Mouse (Mus musculus) CD4-positive, CD25-positive, alpha-beta regulatory T cell, adult 9 weeks (primary cell): Measurements from ENCODE around the gene Ifna14. TPM values are rescaled to one million over a fixed set of nuclear protein-coding genes. Genes with fewer than 3 reads are reported as not detected.

Experiments
- polyA plus RNA-seq: library from polyadenylated mRNA; unstranded; fragments of 100-300 nt; shearing (Covaris generic); gene quantifications from one replicate; pipeline ENCODE4 v1.2.1, GENCODE M21; 2017

Gene Ifna14
- not detected for polyA plus RNA-seq

DNA sequence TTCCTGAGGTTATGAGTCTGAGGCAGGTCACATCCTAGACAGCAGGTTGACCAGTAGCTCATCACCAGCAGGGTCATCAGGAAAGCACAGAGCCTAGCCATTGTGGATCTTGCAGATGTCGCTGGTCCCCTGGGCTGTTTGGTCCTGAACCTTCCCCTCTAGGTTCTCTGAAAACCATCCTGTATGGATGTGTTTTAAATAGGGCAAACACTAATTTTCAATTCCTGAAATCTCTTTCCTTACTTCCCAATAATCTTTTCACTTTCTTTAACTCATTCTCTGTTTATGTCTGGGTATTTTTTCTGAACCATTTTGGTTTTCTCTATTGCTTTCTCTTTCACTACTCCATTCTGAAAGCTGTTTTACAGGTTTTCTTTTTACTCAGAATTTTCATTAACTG lies at the start of gene Ifna14:
Ifna14 (minus strand) TSS at position 101 of the 400 bp plus-strand sequence.

GRCm38 (mm10) chr4:88603276-88603675 lies 31.7 kb upstream of the Ifna14 start, which contains the start of gene Ifna12:
Gene Ifna12 (minus strand): TSS chr4:88603376.

DNA sequence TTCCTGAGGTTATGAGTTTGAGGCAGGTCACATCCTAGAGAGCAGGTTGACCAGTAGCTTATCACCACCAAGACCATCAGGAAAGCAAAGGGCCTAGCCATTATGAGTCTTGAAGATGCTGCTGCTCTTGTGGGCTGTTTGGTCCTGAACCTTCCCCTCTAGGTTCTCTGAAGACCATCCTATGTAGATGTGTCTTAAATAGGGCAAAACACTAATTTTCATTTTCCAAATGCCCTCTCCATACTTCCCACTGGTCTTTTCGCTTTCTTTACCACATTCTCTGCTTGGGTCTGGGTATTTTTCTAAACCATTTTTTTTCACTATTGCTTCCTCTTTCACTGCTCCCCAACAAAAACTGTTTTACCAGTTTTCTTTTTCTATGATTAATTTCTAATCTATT lies 20.7 kb upstream of the Ifna14 start, which contains the start of gene Ifna9:
Ifna9 (minus strand) TSS at position 101 of the 400 bp plus-strand sequence.

GRCm38 (mm10) chr4:88558145-88558544 lies 13.5 kb downstream of the Ifna14 start, which contains the start of gene Ifna15:
Gene Ifna15 (minus strand): TSS chr4:88558245.

DNA sequence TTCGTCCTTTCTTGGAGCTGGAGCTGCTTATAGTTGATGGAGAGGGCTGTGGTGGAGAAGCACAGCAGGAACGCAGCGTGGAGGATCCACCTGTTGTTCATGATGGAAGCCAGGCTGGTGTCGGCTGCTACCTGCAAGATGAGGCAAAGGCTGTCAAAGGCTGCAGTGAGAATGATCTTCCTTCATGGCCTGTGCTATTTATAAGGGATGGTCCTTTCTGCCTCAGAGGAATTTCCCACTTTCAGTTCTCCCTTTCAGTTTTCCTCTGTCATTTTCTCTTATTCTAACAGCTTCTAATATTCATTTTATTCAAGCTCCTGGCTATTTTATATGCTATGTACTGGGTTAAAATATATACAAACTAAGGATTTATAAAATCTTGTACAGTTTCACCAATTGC lies 48.9 kb downstream of the Ifna14 start, which contains the start of gene Ifnb1:
Ifnb1 (minus strand) TSS at position 101 of the 400 bp plus-strand sequence.

Other genes starting within 250 kb of the Ifna14 start
- 0.46 TPM for gene Hacd4, start 132.9 kb downstream of the Ifna14 start, polyA plus RNA-seq
- not detected for gene Ifnb1, start 49.0 kb downstream of the Ifna14 start, polyA plus RNA-seq
- not detected for gene Ifna15, start 13.6 kb downstream of the Ifna14 start, polyA plus RNA-seq
- gene Ifna9, start 20.6 kb upstream of the Ifna14 start, polyA plus RNA-seq, result not detected
- gene Ifna12, start 31.6 kb upstream of the Ifna14 start, polyA plus RNA-seq, result not detected
- not detected for gene C87499, start 62.6 kb upstream of the Ifna14 start, polyA plus RNA-seq
- not detected for gene Ifna13, start 72.7 kb upstream of the Ifna14 start, polyA plus RNA-seq
- not detected for gene Ifna16, start 105.1 kb upstream of the Ifna14 start, polyA plus RNA-seq
- not detected for gene Ifna2, start 112.1 kb upstream of the Ifna14 start, polyA plus RNA-seq
- not detected for gene Ifnab, start 119.6 kb upstream of the Ifna14 start, polyA plus RNA-seq
- gene Gm26566, start 150.0 kb upstream of the Ifna14 start, polyA plus RNA-seq, result not detected
- 13.5 TPM for gene Klhl9, start 150.7 kb upstream of the Ifna14 start, polyA plus RNA-seq
- not detected for gene Gm13271, start 183.1 kb upstream of the Ifna14 start, polyA plus RNA-seq
- gene Gm13283, start 188.3 kb upstream of the Ifna14 start, polyA plus RNA-seq, result not detected
- not detected for gene Gm13290, start 202.0 kb upstream of the Ifna14 start, polyA plus RNA-seq
- gene Gm13289, start 205.1 kb upstream of the Ifna14 start, polyA plus RNA-seq, result not detected
- gene Gm13272, start 208.1 kb upstream of the Ifna14 start, polyA plus RNA-seq, result not detected
- gene Ifnz, start 210.3 kb upstream of the Ifna14 start, polyA plus RNA-seq, result 0.32 TPM
- gene Gm13276, start 213.9 kb upstream of the Ifna14 start, polyA plus RNA-seq, result not detected
- not detected for gene Gm13277, start 216.8 kb upstream of the Ifna14 start, polyA plus RNA-seq
- gene Gm13278, start 219.8 kb upstream of the Ifna14 start, polyA plus RNA-seq, result not detected
- gene Gm13275, start 222.7 kb upstream of the Ifna14 start, polyA plus RNA-seq, result not detected
- not detected for gene Gm13279, start 225.6 kb upstream of the Ifna14 start, polyA plus RNA-seq
- 0.76 TPM for gene Gm13285, start 227.9 kb upstream of the Ifna14 start, polyA plus RNA-seq
- not detected for gene Gm13287, start 231.5 kb upstream of the Ifna14 start, polyA plus RNA-seq
- gene Gm13288, start 233.7 kb upstream of the Ifna14 start, polyA plus RNA-seq, result not detected
- not detected for gene Ifna7, start 244.4 kb upstream of the Ifna14 start, polyA plus RNA-seq
- gene Ifna11, start 248.2 kb upstream of the Ifna14 start, polyA plus RNA-seq, result not detected